Comparison of ENCODE assay signal across 7 mouse cellular contexts in genomic region chr11:97985727-97986677, GRCm38 (mm10). TPM values are rescaled to one million over a fixed set of nuclear protein-coding genes. Genes with fewer than 3 reads are reported as not detected.
A peak's percentile ranks its signal among the peaks of the same experiment; 100 is the strongest.
DNase-seq lines count a peak whose midpoint lies in the region; ATAC-seq and TF ChIP-seq lines count a peak whose summit lies in the region.

Gene Plxdc1, minus strand, starts transcription at chr11:97986444.

- no peaks in the 10 kb centered on the region for H3K27me3 ChIP-seq in heart, adult 2 months (ENCODE audit: control insufficient read depth, insufficient read depth, low read length)
- peaks cover 51% of the 10 kb centered on the region for H3K27me3 ChIP-seq in midbrain, embryonic 12.5 days

- intact Hi-C loops in left cerebral cortex, postnatal 25 days (cut with DNase I) = no loop called here
- intact Hi-C loops in left cerebral cortex, postnatal 14 days (cut with DNase I) = loop anchor here (5.0 kb wide), 1 partner anchor 189 kb away; the partner anchor contains the start of gene Lasp1
- intact Hi-C loops in heart, adult 2 months (cut with DNase I) = loop anchor here (2.0 kb wide), 2 partner anchors 49 to 193 kb away; no protein-coding TSS in a partner anchor

- peak within 1 kb of the TSS; percentile 92 for H3K27ac ChIP-seq in heart, adult 2 months
- H3K27ac ChIP-seq in midbrain, embryonic 12.5 days (replicated peaks) = no peak within 1 kb of the TSS

- no peak for TF ChIP-seq EP300 in heart, adult 2 months (IDR thresholded peaks at IDR 0.05; ENCODE audit: insufficient read depth, low read depth, low read length)

- peak within 1 kb of the TSS; percentile 90 for H3K9ac ChIP-seq in heart, adult 2 months (ENCODE audit: low read depth, low read length)
- H3K9ac ChIP-seq in midbrain, embryonic 12.5 days (replicated peaks) = peak within 1 kb of the TSS; percentile 51

- no peak for DNase-seq in left cerebral cortex, postnatal 25 days (ENCODE audit: low spot score in 2 of 2)
- no peak for DNase-seq in left cerebral cortex, postnatal 14 days (ENCODE audit: low spot score in 2 of 2)
- peak; percentile 82 to 88 for DNase-seq in adrenal gland, postnatal 36 days
- peak; percentile 75 to 80 for DNase-seq in heart, adult 2 months
- peak; percentile 17 to 58 for DNase-seq in kidney, postnatal 36 days
- peak; percentile 62 to 70 for DNase-seq in thymus, postnatal 10 days (ENCODE audit: low spot score in 2 of 2)

- TF ChIP-seq CTCF in heart, adult 2 months (IDR thresholded peaks at IDR 0.05) = no peak

- H3K4me2 ChIP-seq in midbrain, embryonic 12.5 days (replicated peaks) = peak within 1 kb of the TSS; percentile 87

- no peaks in the 10 kb centered on the region for H3K36me3 ChIP-seq in heart, adult 2 months (ENCODE audit: control insufficient read depth, insufficient read depth, low read length)
- H3K36me3 ChIP-seq in midbrain, embryonic 12.5 days = no peaks in the 10 kb centered on the region

- peak within 1 kb of the TSS; percentile 93 for H3K4me3 ChIP-seq in heart, adult 2 months
- peak within 1 kb of the TSS; percentile 88 for H3K4me3 ChIP-seq in midbrain, embryonic 12.5 days

- H3K4me1 ChIP-seq in heart, adult 2 months (ENCODE audit: control insufficient read depth, insufficient read depth, low read length) = peaks cover 1% of the 10 kb centered on the region; the same call in 1 of the 2 replicates
- H3K4me1 ChIP-seq in midbrain, embryonic 12.5 days = peaks cover 28% of the 10 kb centered on the region

- no peaks in the 10 kb centered on the region for H3K79me2 ChIP-seq in heart, adult 2 months (replicated peaks; ENCODE audit: control insufficient read depth, insufficient read depth, low read length)

- WGBS in heart, adult 2 months = 4% methylated on average over 74 of the region's 74 CpGs
- WGBS in midbrain, embryonic 12.5 days = 4% methylated on average over 47 of the region's 74 CpGs

- no peak for TF ChIP-seq POLR2A in heart, adult 2 months (IDR thresholded peaks at IDR 0.05; ENCODE audit: insufficient read depth, low read depth, low read length)

- no peaks in the 10 kb centered on the region for H3K9me3 ChIP-seq in midbrain, embryonic 12.5 days

- ATAC-seq in midbrain, embryonic 12.5 days (ENCODE audit: low FRiP score, low read depth) = no peak

RNA-seq across cellular contexts. Expression of gene Plxdc1, which starts in this region (rescaled TPM):
- 10 to 100 TPM; 22.0 to 22.4 TPM for total RNA-seq in left cerebral cortex, postnatal 25 days (2021)
- total RNA-seq in left cerebral cortex, postnatal 14 days (2021) = 10 to 100 TPM in 1 of 2 experiments, 1 to 10 TPM in 1; 9.8 to 14.9 TPM
- 10 to 100 TPM in 1 of 2 experiments, 1 to 10 TPM in 1; 7.1 to 17.2 TPM for total RNA-seq in adrenal gland, postnatal 36 days (2021)
- 1 to 10 TPM; 4.5 to 5.5 TPM for total RNA-seq in heart, adult 2 months (2021)
- 6.6 and 8.5 TPM in 2 replicates for polyA plus RNA-seq in heart, adult 2 months (2012; rRNA removed)
- 0.34 and 0.48 TPM in 2 replicates for polyA plus RNA-seq in midbrain, embryonic 12.5 days (2016; fragmentation: Nextera tagmentation; extraction: Ambion mirVana)

Comparison
In these comparisons a context has a peak if more than half of its experiments do, and no peak if none do; other contexts are left out.
1. DNase-seq: peak in adrenal gland, postnatal 36 days (2 of 2), heart, adult 2 months (2 of 2), kidney, postnatal 36 days (2 of 2) and thymus, postnatal 10 days (2 of 2); none in left cerebral cortex, postnatal 25 days (0 of 2) and left cerebral cortex, postnatal 14 days (0 of 2).